Mouse (Mus musculus) heart, postnatal 0 days (tissue): ENCODE measurements around the gene Nsrp1. TPM values are rescaled to one million over a fixed set of nuclear protein-coding genes. Genes with fewer than 3 reads are reported as not detected.
"Not testable (repeated sequence)": the region's sequence is repeated elsewhere in the genome, so short reads cannot be mapped to it uniquely, and the experiment has no call there.

Experiments
- ATAC-seq: fragments of 200-750 bp; cut with Nextera tagmentation; 2 replicates; pipeline ENCODE4 v1.8.0; 2017; ENCODE audit warnings: low read depth, moderate number of reproducible peaks, moderate library complexity; ENCODE audit not compliant: insufficient read depth
- DNase-seq: peaks from one replicate; pipeline ENCODE4 v3.0.0-alpha.2; 2016; ENCODE audit warnings: low spot score
- H3K27ac ChIP-seq: fragments of 300-500 bp; sonication (generic); 2 replicates; pipeline ENCODE4 v1.5.1; 2014; ENCODE audit warnings: low read depth, mild to moderate bottlenecking
- H3K27me3 ChIP-seq: fragments of 300-500 bp; sonication (generic); 2 replicates; pipeline ENCODE4 v1.6.1; 2014; ENCODE audit warnings: low read length, mixed read lengths; ENCODE audit not compliant: control insufficient read depth, insufficient read depth
- H3K36me3 ChIP-seq: fragments of 300-500 bp; sonication (generic); replicated peaks from 2 replicates; pipeline ENCODE4 v1.6.1; 2014; ENCODE audit warnings: low read length, mixed read lengths; ENCODE audit not compliant: control insufficient read depth, insufficient read depth
- H3K4me1 ChIP-seq: fragments of 300-500 bp; sonication (generic); 2 replicates; pipeline ENCODE4 v1.6.1; 2014; ENCODE audit warnings: antibody characterized with exemption; ENCODE audit not compliant: control insufficient read depth, insufficient read depth
- H3K4me2 ChIP-seq: fragments of 300-500 bp; sonication (generic); 2 replicates; pipeline ENCODE4 v1.6.1; 2014; ENCODE audit warnings: low read depth, mild to moderate bottlenecking, low read length, moderate library complexity
- H3K4me3 ChIP-seq: fragments of 300-500 bp; sonication (generic); 2 replicates; pipeline ENCODE4 v1.5.1; 2014; ENCODE audit warnings: low read depth, low read length
- H3K9ac ChIP-seq: fragments of 300-500 bp; sonication (generic); replicated peaks from 2 replicates; pipeline ENCODE4 v1.6.1; 2014; ENCODE audit warnings: low read depth, low read length, mixed read lengths
- H3K9me3 ChIP-seq: fragments of 300-500 bp; sonication (generic); replicated peaks from 2 replicates; pipeline ENCODE4 v1.6.1; 2016; ENCODE audit warnings: low read length; ENCODE audit not compliant: control insufficient read depth
- CTCF ChIP-seq: IDR thresholded peaks from 2 replicates; pipeline ENCODE4 v1.5.1; 2016; ENCODE audit warnings: antibody characterized with exemption, control low read depth, low read depth
- EP300 ChIP-seq: IDR thresholded peaks from 2 replicates; pipeline ENCODE4 v1.6.1; 2016; ENCODE audit warnings: antibody characterized with exemption, low read depth
- WGBS: fragments of 180-500 bp; shearing (Covaris S2); extraction: QIAGEN DNeasy Blood & Tissue Kit; methylation state at CpG from one replicate; pipeline ENCODE4 v1.1.7; 2014; 5-methylcytosine and 5-hydroxymethylcytosine counted together
- polyA plus RNA-seq: library from polyadenylated mRNA; unstranded; fragments of >200 nt; fragmentation: Nextera tagmentation; extraction: Ambion mirVana; gene quantifications from 2 replicates; pipeline ENCODE4 v1.2.1, GENCODE M21; 2015
- total RNA-seq: library from RNA; depleted of rRNA; stranded (reverse); fragments of >200 nt; gene quantifications from 2 replicates; pipeline ENCODE4 v1.2.3, GENCODE M21; 2014; ENCODE audit warnings: low replicate concordance; rRNA removed

Nsrp1 gene
- total RNA-seq: 0.57 and 3.7 TPM in 2 replicates
- 45.1 and 50.2 TPM in 2 replicates for polyA plus RNA-seq

DNA sequence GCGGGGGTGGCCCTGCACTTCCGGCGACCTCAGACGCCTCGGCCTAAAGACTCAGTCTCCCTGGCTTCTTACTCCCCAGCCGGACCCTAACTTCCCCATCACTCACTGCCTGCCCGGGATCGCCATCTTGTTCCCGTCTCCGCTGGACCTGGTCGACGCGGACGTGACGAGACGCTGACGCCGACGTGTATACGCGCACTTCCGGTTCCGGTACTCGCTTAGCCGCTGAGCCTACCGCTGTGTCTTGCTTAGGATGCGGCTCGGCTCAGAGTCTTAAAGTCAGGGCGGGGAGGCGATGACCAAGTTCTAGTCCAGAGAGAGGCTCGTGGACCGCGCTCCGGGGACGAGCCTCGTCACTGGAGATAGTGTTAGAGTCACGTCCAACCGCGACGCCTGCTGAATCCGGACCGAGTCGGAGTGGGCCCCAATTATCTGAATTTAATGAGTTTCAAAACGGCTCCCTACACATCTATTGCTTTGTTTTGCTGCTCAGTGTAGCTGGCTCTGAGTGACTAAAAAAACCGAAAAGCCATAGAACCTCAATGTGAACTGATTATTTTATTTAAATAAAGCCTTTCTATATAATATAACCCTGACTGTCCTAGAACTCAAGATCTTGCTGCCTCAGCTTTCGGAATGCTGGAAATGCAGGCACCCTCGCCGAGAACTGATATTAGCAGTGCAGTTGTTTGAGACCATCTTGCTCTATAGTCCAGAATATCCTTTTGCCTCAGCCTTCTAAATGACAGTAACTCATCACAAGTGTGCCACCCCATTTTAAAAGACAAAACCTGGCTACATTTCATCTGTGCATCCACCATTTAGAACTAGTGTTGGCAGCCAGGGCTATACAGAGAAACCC lies at the start of gene Nsrp1:
TSS of gene Nsrp1 (minus strand) at position 163 of the 862 bp plus-strand sequence.
- DNase-seq: peak; percentile 92
- Histone ChIP-seq H3K4me2 (peak within 1 kb of the TSS; percentile 84), H3K27ac (peak within 1 kb of the TSS; percentile 81), H3K4me1 (peaks cover 4% of the 10 kb centered on the region), H3K36me3 (peaks cover 24% of the 10 kb centered on the region), H3K9ac (peak within 1 kb of the TSS; percentile 70), H3K4me3 (peak within 1 kb of the TSS; percentile 95), H3K9me3 (no peaks in the 10 kb centered on the region), H3K27me3 (0 out of 2 replicates have a peak, but pooled peaks cover 17% of the 10 kb centered on the region)
- peak; percentile 99 for ATAC-seq
- no peak for TF ChIP-seq CTCF
- TF ChIP-seq EP300: no peak
- 3% methylated on average over 48 of the region's 48 CpGs for WGBS

DNA sequence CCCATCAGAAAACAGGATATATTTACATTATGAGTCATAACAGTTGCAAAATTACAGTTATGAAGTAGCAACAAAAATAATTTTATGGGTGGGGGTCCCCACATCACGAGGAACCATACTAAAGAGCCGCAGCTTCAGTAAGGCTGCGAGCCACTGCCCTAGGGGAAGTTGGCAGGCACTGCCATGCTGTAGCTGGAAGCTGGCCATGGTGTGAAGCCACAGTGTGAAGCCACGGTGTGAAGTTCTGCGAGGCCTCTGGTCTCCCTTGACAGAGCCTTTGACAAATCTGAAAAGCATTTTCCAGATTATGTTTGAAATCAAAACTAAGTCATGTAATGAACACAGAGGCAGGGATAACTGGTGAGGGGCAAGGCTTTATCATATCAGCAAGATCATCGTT lies 32.9 kb upstream of the Nsrp1 start:
- Histone ChIP-seq H3K4me1 (no peaks in the 10 kb centered on the region), H3K9ac (no peak overlapping the region), H3K27me3 (no peaks in the 10 kb centered on the region), H3K27ac (no peak overlapping the region), H3K36me3 (no peaks in the 10 kb centered on the region), H3K4me3 (no peak overlapping the region), H3K4me2 (no peak overlapping the region), H3K9me3 (no peaks in the 10 kb centered on the region)
- no peak for ATAC-seq
- WGBS: 78% methylated on average over 6 of the region's 6 CpGs
- no peak for DNase-seq
- TF ChIP-seq CTCF: no peak
- no peak for TF ChIP-seq EP300

- no peak overlapping the region for H3K4me3 ChIP-seq
- H3K4me1 ChIP-seq: no peaks in the 10 kb centered on the region
- no peaks in the 10 kb centered on the region for H3K36me3 ChIP-seq
- H3K4me2 ChIP-seq: no peak overlapping the region
- H3K9ac ChIP-seq: no peak overlapping the region
- no peaks in the 10 kb centered on the region for H3K9me3 ChIP-seq
- TF ChIP-seq CTCF (no peak), EP300 (no peak)
- 85% methylated on average over 6 of the region's 6 CpGs for WGBS
- ATAC-seq (no peak), DNase-seq (no peak)
- H3K27me3 ChIP-seq: no peaks in the 10 kb centered on the region
- H3K27ac ChIP-seq: no peak overlapping the region
These were observed 30.2 kb upstream of the Nsrp1 start for GRCm38 (mm10) chr11:77108442-77108841.

- not testable (repeated sequence) for H3K4me2 ChIP-seq, H3K27me3 ChIP-seq, H3K9ac ChIP-seq, H3K4me1 ChIP-seq, DNase-seq, H3K27ac ChIP-seq, H3K4me3 ChIP-seq, ATAC-seq, H3K36me3 ChIP-seq, H3K9me3 ChIP-seq
- WGBS: 79% methylated on average over 12 of the region's 12 CpGs
These were observed 29.6 kb upstream of the Nsrp1 start for GRCm38 (mm10) chr11:77107872-77108271.

GRCm38 (mm10) chr11:77106961-77107360 lies 28.7 kb upstream of the Nsrp1 start:
- 92% methylated on average over 6 of the region's 6 CpGs for WGBS
- H3K4me2 ChIP-seq: no peak overlapping the region
- no peaks in the 10 kb centered on the region for H3K4me1 ChIP-seq
- no peaks in the 10 kb centered on the region for H3K9me3 ChIP-seq
- DNase-seq: no peak
- ATAC-seq: no peak
- H3K27me3 ChIP-seq: no peaks in the 10 kb centered on the region
- H3K36me3 ChIP-seq: no peaks in the 10 kb centered on the region
- TF ChIP-seq CTCF (no peak), EP300 (no peak)
- H3K9ac ChIP-seq: no peak overlapping the region
- H3K4me3 ChIP-seq: no peak overlapping the region
- H3K27ac ChIP-seq: no peak overlapping the region
